Mouse (Mus musculus): ENCODE data around the gene Sel1l3.

DNA sequence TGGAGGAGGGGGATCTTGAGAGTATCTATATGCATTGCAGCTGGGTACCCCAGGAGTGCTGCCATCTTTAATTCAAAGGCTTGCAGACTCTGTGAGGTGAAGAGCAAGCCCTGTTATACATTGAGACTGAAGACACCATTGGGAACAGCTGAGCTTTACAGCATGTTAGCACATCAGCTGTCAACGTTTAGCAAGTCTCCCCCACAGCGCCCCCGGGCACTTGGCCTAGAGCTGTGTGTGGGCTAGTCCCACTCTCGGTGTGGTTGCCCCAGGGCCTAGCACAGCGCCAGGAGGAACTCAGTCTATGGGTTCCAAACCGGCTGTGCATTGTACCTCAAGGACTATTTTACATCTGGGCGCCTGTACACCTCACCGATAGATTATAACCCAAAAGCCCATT, 51.3 kb downstream of the Sel1l3 start:
- TF ChIP-seq POLR2A (IDR thresholded peaks at IDR 0.05; ENCODE audit: insufficient read depth, low read depth, low read length) (no peak), CTCF (IDR thresholded peaks at IDR 0.05; ENCODE audit: insufficient read depth, low read depth, low read length) (no peak)
